Mouse (Mus musculus) small intestine, adult 2 months (tissue): ENCODE measurements around the gene Dixdc1. TPM values are rescaled to one million over a fixed set of nuclear protein-coding genes. Genes with fewer than 3 reads are reported as not detected.

Experiments used
- H3K27ac ChIP-seq: fragments of 200-500 bp; 2 replicates; pipeline ENCODE4 v1.5.1; 2012; ENCODE audit warnings: low read depth, low read length, control low read depth, inconsistent platforms; ENCODE audit not compliant: insufficient read depth
- H3K27me3 ChIP-seq: fragments of 200-500 bp; 2 replicates; pipeline ENCODE4 v1.6.1; 2012; ENCODE audit warnings: mild to moderate bottlenecking, moderate library complexity, low read length, inconsistent platforms; ENCODE audit not compliant: control insufficient read depth, insufficient read depth
- H3K36me3 ChIP-seq: fragments of 200-500 bp; 2 replicates; pipeline ENCODE4 v1.6.1; 2012; ENCODE audit warnings: mild to moderate bottlenecking, low read length, control low read depth, inconsistent platforms; ENCODE audit not compliant: control insufficient read depth, insufficient read depth
- H3K4me1 ChIP-seq: fragments of 200-500 bp; 2 replicates; pipeline ENCODE4 v1.6.1; 2012; ENCODE audit warnings: low read length, inconsistent platforms, mixed read lengths; ENCODE audit not compliant: control insufficient read depth, insufficient read depth, insufficient read length
- H3K4me3 ChIP-seq: fragments of 200-500 bp; 2 replicates; pipeline ENCODE4 v1.5.1; 2012; ENCODE audit warnings: low read depth, mild to moderate bottlenecking, control low read depth, inconsistent platforms, low read length, moderate library complexity
- CTCF ChIP-seq: fragments of 200-500 bp; IDR thresholded peaks from 2 replicates; pipeline ENCODE4 v1.5.1; 2012; ENCODE audit warnings: low read depth, mild to moderate bottlenecking, control low read depth, inconsistent platforms, low read length, moderate library complexity, mixed read lengths; ENCODE audit not compliant: insufficient replicate concordance, insufficient read length; ENCODE audit errors: extremely low read depth
- POLR2A ChIP-seq: fragments of 200-500 bp; IDR thresholded peaks from 2 replicates; pipeline ENCODE4 v1.6.1; 2012; ENCODE audit warnings: low read depth, mild to moderate bottlenecking, control low read depth, inconsistent platforms, low read length, moderate library complexity
- WGBS: fragments of 180-500 bp; shearing (Covaris S2); methylation state at CpG from one replicate; pipeline ENCODE4 v1.1.7; 2018; 5-methylcytosine and 5-hydroxymethylcytosine counted together
- polyA plus RNA-seq: library from polyadenylated mRNA; depleted of rRNA; stranded (reverse); fragments of >200 nt; gene quantifications from 2 replicates; pipeline ENCODE4 v1.2.3, GENCODE M21; 2012

Gene Dixdc1
- polyA plus RNA-seq, 1 experiment: 0.75 TPM

- TF ChIP-seq CTCF (no peak), POLR2A (no peak)
- Histone ChIP-seq H3K4me3 (peak overlapping the region; percentile 46; the same call in 1 of the 2 replicates), H3K27ac (no peak overlapping the region), H3K36me3 (no peaks in the 10 kb centered on the region), H3K4me1 (peaks cover 13% of the 10 kb centered on the region), H3K27me3 (peaks cover 22% of the 10 kb centered on the region)
- 3% methylated on average over 12 of the region's 12 CpGs for WGBS
Measured at GRCm38 (mm10) chr9:50697706-50698041, 41.6 kb downstream of the Dixdc1 start.

- Histone ChIP-seq H3K4me3 (peak overlapping the region; percentile 46; the same call in 1 of the 2 replicates), H3K36me3 (no peaks in the 10 kb centered on the region), H3K27ac (no peak overlapping the region), H3K27me3 (peaks cover 22% of the 10 kb centered on the region), H3K4me1 (peaks cover 13% of the 10 kb centered on the region)
- WGBS: 64% methylated on average over 12 of the region's 12 CpGs
- TF ChIP-seq CTCF (no peak), POLR2A (no peak)
Measured at GRCm38 (mm10) chr9:50696851-50697705, 42.2 kb downstream of the Dixdc1 start.

- Histone ChIP-seq H3K36me3 (no peaks in the 10 kb centered on the region), H3K27me3 (peaks cover 22% of the 10 kb centered on the region), H3K4me1 (peaks cover 13% of the 10 kb centered on the region), H3K4me3 (no peak overlapping the region), H3K27ac (no peak overlapping the region)
- 89% methylated on average over 6 of the region's 6 CpGs for WGBS
- TF ChIP-seq POLR2A (no peak), CTCF (no peak)
Measured at GRCm38 (mm10) chr9:50695153-50695552, 44.2 kb downstream of the Dixdc1 start.

GRCm38 (mm10) chr9:50693631-50694030, 45.7 kb downstream of the Dixdc1 start:
- Histone ChIP-seq H3K4me1 (peaks cover 7% of the 10 kb centered on the region), H3K27me3 (peaks cover 11% of the 10 kb centered on the region), H3K27ac (no peak overlapping the region), H3K4me3 (peak overlapping the region; percentile 10; the same call in 1 of the 2 replicates), H3K36me3 (no peaks in the 10 kb centered on the region)
- 14% methylated on average over 10 of the region's 10 CpGs for WGBS
- TF ChIP-seq CTCF (peak; percentile 60; the same call in 1 of the 2 replicates), POLR2A (no peak)

GRCm38 (mm10) chr9:50692626-50693580, 46.4 kb downstream of the Dixdc1 start:
- WGBS: 18% methylated on average over 13 of the region's 13 CpGs
- TF ChIP-seq CTCF (no peak), POLR2A (no peak)
- Histone ChIP-seq H3K36me3 (no peaks in the 10 kb centered on the region), H3K27me3 (peaks cover 5% of the 10 kb centered on the region; the same call in 1 of the 2 replicates), H3K27ac (no peak overlapping the region), H3K4me1 (peaks cover 3% of the 10 kb centered on the region), H3K4me3 (no peak overlapping the region; the same call in 1 of the 2 replicates)

GRCm38 (mm10) chr9:50686866-50687652, 52.3 kb downstream of the Dixdc1 start:
- Histone ChIP-seq H3K4me1 (no peaks in the 10 kb centered on the region), H3K36me3 (no peaks in the 10 kb centered on the region), H3K27ac (no peak overlapping the region), H3K4me3 (no peak overlapping the region), H3K27me3 (no peaks in the 10 kb centered on the region)
- WGBS: 72% methylated on average over 6 of the region's 6 CpGs
- TF ChIP-seq CTCF (no peak), POLR2A (no peak)
